Mouse (Mus musculus) bone marrow, adult 2 months (tissue): ENCODE measurements around the gene Tenm3.

Experiments
- CTCF ChIP-seq: fragments of 200-500 bp; IDR thresholded peaks from 2 replicates; pipeline ENCODE4 v1.5.1; 2011; ENCODE audit warnings: low read length, control low read depth; ENCODE audit not compliant: control insufficient read depth, insufficient read depth
- POLR2A ChIP-seq: fragments of 200-500 bp; IDR thresholded peaks from 2 replicates; pipeline ENCODE4 v1.6.1; 2011; ENCODE audit warnings: low read depth, mild to moderate bottlenecking, control low read depth, low read length, borderline replicate concordance; ENCODE audit not compliant: control insufficient read depth

DNA sequence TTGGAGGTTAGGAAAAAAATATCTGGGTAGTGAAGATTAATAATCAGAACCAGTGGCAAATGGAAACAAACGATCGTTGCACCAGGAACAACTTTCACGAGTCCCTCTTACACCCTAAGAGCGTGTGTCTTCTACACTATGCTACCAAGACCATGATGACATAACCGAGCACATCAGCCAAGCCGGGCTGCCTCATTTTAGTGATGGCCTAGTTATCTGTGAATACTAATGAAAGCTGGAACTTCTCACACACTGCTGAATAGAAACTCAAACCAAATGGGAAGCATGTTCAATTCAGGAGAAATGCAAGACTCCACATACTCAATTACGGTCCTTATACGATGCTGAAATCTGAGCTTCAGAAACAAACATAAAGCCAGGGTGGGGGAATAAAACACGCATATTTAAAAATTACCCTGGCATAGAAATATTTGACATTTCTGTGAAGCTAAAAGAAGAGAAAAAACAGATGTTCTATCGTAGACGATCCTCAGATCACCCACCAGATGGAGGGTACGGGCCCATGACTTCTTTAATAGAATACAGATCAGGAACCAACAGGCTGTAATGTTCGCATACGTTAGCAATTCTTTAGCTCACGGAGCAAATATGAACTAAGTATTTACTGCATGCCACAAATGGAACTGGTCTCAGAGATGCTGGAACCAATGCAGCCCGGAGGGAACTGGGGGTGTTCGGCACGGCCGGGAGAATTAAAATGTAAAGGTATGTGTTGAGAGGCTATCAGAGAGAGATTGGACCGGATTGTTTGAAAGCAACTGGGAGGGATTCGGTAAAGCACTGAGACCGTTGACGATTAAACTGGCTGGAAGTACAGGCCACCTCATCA lies 393.1 kb downstream of the Tenm3 start:
- no peak for TF ChIP-seq CTCF
- TF ChIP-seq POLR2A = no peak
